Mouse (Mus musculus): ENCODE data around the gene Unc119b. TPM values are rescaled to one million over a fixed set of nuclear protein-coding genes. Genes with fewer than 3 reads are reported as not detected.

The Unc119b gene
- polyA plus RNA-seq, 1 experiment from 2014 or later, result 65.4 TPM

DNA sequence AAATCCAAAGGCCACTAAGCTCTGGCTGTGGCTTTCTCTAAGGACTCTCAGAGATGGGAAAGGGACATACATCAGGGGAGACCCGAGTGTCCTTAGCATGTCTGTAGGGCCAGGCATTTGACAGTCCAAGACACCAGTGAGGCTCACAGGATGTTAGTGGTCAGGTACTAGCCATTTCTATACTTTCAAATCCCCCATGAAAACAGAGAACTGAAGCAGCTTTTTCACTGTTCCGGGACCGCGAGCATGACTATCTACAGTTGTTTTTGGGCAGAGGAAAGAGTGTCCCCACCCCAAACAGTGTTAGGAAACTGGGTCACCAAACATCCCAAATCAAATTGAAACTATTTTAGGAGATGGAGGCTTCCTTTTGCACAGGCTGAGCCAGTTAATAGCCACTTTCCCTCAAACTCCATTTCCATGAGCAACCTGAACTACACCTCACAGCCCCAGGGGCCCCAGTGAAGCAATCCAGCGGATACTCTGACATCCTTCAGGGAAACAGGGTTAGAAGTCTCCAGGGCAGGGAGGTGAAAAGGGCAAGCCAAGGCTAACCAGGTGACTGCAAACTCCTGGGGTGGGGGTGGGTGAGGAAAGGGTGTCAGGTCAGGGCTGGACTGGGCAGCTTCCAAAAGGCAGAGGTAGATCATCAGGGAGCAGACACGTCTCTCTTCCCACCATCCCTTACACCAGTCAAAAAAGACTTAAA is 1.3 kb downstream of the Unc119b start:
- H3K9me3 ChIP-seq (ENCODE audit: control insufficient read depth, low read length), result no peaks in the 10 kb centered on the region
- H3K4me2 ChIP-seq (ENCODE audit: low read depth, severe bottlenecking), result peak overlapping the region; percentile 69
- 64% methylated on average over 6 of the region's 6 CpGs for WGBS
- DNase-seq (ENCODE audit: low spot score) (no peak), ATAC-seq (ENCODE audit: insufficient number of reproducible peaks, low FRiP score, low TSS enrichment, low read depth) (no peak)
- H3K27me3 ChIP-seq (ENCODE audit: control insufficient read depth, insufficient read depth, low read length), result no peaks in the 10 kb centered on the region
- H3K4me3 ChIP-seq (ENCODE audit: low read depth, low read length), result peak overlapping the region; percentile 79
- peak overlapping the region; percentile 80 for H3K9ac ChIP-seq (ENCODE audit: low read length)
- H3K36me3 ChIP-seq (ENCODE audit: control insufficient read depth, insufficient read depth, low read length), result peaks cover 6% of the 10 kb centered on the region; the same call in 1 of the 2 replicates
- H3K27ac ChIP-seq (replicated peaks; ENCODE audit: low read depth, low read length), result no peak overlapping the region
- peaks cover 8% of the 10 kb centered on the region; the same call in 1 of the 2 replicates for H3K4me1 ChIP-seq (ENCODE audit: control insufficient read depth, insufficient read depth, low read length)

DNA sequence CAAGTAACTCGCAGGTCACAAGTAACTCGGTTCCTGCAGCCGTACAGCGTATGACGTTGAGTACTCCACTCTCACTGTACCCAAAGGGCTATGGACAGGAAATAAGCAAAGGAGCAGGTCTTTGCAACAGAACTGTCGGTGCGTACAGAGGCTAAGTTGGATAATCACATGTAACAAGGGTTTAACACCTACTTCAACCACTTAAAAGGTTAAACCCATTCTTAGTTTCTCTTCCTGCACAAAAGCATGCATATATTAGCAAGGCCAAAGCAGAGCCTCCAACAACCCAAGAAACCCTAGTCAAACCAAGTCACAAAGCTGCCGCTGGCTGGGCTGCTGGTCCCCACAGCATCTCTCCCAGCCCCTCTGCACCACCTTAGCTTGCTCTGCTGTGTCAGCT is 2.3 kb downstream of the Unc119b start:
- Histone ChIP-seq H3K4me1 (ENCODE audit: control insufficient read depth, insufficient read depth, low read length) (peaks cover 8% of the 10 kb centered on the region; the same call in 1 of the 2 replicates), H3K9ac (ENCODE audit: low read length) (no peak overlapping the region), H3K4me2 (ENCODE audit: low read depth, severe bottlenecking) (no peak overlapping the region; the same call in 1 of the 2 replicates), H3K9me3 (ENCODE audit: control insufficient read depth, low read length) (no peaks in the 10 kb centered on the region), H3K27ac (replicated peaks; ENCODE audit: low read depth, low read length) (no peak overlapping the region), H3K36me3 (ENCODE audit: control insufficient read depth, insufficient read depth, low read length) (peaks cover 6% of the 10 kb centered on the region; the same call in 1 of the 2 replicates), H3K27me3 (ENCODE audit: control insufficient read depth, insufficient read depth, low read length) (no peaks in the 10 kb centered on the region), H3K4me3 (ENCODE audit: low read depth, low read length) (no peak overlapping the region)
- WGBS, result 90% methylated on average over 8 of the region's 8 CpGs
- DNase-seq (ENCODE audit: low spot score) (no peak), ATAC-seq (ENCODE audit: insufficient number of reproducible peaks, low FRiP score, low TSS enrichment, low read depth) (no peak)

DNA sequence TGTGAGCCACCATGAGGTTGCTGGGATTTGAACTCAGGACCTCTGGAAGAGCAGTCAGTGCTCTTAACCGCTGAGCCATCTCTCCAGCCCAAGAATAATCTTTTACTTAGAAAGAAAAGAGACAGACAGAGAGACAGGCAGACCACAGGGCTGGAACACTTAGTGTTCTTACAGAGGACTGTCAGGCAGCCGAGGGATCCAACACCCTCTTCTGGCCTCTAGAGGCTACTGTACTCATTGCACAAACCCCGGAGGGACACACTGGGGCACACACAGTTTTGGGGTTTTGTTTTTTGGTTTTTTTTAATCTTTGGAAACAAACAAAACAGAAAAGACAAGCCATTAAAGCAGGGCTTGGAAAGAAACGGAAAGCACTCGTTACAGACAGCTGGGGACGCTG is 5.4 kb downstream of the Unc119b start:
- Histone ChIP-seq H3K4me3 (ENCODE audit: low read depth, low read length) (no peak overlapping the region), H3K36me3 (ENCODE audit: control insufficient read depth, insufficient read depth, low read length) (peaks cover 13% of the 10 kb centered on the region), H3K27ac (replicated peaks; ENCODE audit: low read depth, low read length) (no peak overlapping the region), H3K27me3 (ENCODE audit: control insufficient read depth, insufficient read depth, low read length) (no peaks in the 10 kb centered on the region), H3K9me3 (ENCODE audit: control insufficient read depth, low read length) (no peaks in the 10 kb centered on the region), H3K4me2 (ENCODE audit: low read depth, severe bottlenecking) (no peak overlapping the region), H3K9ac (ENCODE audit: low read length) (no peak overlapping the region), H3K4me1 (ENCODE audit: control insufficient read depth, insufficient read depth, low read length) (peaks cover 10% of the 10 kb centered on the region; the same call in 1 of the 2 replicates)
- WGBS, result 91% methylated on average over 6 of the region's 6 CpGs
- ATAC-seq (ENCODE audit: insufficient number of reproducible peaks, low FRiP score, low TSS enrichment, low read depth) (no peak), DNase-seq (ENCODE audit: low spot score) (no peak)

DNA sequence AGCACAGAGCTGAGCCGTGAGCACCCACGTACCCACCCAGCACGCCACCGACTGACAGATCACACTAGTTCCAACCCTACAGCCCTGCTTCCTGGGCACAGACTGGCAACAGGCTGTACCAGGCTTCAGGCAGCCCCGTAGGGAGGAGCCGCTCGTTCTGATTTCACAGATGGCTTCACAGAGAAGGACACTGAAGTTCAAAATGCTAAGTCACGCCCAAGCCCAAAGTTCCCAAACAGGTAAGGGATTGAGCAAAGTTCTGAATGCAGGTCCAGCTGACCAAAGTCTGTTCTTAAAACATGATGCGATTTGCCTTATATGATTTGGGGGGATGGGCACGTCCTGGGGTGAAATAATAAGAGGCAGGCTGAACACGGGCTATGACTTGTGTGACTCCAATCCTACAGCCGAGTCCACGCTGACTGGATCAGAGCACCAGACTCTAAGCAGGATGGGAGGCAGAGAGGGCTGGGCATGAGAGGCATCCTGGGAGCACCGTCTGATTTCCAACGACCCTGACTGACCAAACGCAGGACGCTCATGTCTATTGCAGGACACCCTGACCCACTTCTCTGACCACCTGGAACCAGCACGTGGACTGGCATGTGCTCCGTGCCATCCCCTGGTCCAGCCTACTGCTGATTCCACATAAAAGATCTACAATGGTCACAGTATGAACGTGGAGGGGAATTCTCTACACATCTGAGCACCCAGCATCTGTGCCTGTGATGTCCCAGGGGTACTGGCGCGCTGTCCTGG is 7.2 kb downstream of the Unc119b start:
- WGBS, result 94% methylated on average over 22 of the region's 22 CpGs
- H3K36me3 ChIP-seq (ENCODE audit: control insufficient read depth, insufficient read depth, low read length), result peaks cover 18% of the 10 kb centered on the region
- DNase-seq (ENCODE audit: low spot score), result no peak
- no peak overlapping the region for H3K4me2 ChIP-seq (ENCODE audit: low read depth, severe bottlenecking)
- H3K9ac ChIP-seq (ENCODE audit: low read length), result no peak overlapping the region
- H3K27me3 ChIP-seq (ENCODE audit: control insufficient read depth, insufficient read depth, low read length), result no peaks in the 10 kb centered on the region
- no peak overlapping the region for H3K4me3 ChIP-seq (ENCODE audit: low read depth, low read length)
- no peaks in the 10 kb centered on the region for H3K9me3 ChIP-seq (ENCODE audit: control insufficient read depth, low read length)
- H3K4me1 ChIP-seq (ENCODE audit: control insufficient read depth, insufficient read depth, low read length), result 0 out of 2 replicates have a peak, but pooled peaks cover 2% of the 10 kb centered on the region
- no peak for ATAC-seq (ENCODE audit: insufficient number of reproducible peaks, low FRiP score, low TSS enrichment, low read depth)
- no peak overlapping the region for H3K27ac ChIP-seq (replicated peaks; ENCODE audit: low read depth, low read length)

DNA sequence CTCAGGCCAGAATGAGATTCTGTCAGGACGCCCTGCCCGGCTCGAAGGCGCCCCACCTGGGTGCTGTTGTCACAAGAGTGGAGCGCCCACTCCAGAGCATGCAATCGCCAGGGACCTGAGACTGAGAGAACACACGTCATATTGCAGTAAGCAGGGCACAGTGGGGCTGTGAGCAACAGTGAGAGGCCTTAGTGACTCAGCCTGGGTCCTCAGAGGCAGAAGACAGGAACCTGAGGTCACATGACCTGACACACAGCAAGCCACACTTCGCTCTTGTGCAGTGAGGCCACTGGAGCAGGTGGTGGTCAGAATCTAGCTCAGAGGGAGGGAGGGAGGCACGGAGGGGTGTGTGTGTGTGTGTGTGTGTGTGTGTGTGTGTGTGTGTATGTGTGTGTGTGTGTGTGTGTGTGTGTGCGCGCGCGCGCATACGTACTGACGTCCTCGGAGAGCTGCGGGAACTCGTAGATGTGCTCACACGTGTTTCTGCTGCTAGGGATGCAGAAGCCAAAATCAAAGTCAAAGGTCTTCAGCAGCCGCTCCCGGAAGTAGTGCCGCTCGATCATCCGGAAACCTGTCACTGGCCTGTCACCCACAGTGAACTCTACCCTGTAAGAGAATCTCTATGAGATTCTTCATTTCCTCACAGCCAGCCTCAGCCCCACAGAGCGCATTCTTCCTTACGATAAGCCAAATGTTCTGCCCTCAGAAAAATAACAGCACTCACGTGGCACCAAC is 8.0 kb downstream of the Unc119b start:
- 92% methylated on average over 28 of the region's 28 CpGs for WGBS
- Histone ChIP-seq H3K4me2 (ENCODE audit: low read depth, severe bottlenecking) (no peak overlapping the region), H3K4me3 (ENCODE audit: low read depth, low read length) (no peak overlapping the region), H3K9ac (ENCODE audit: low read length) (no peak overlapping the region), H3K27ac (replicated peaks; ENCODE audit: low read depth, low read length) (no peak overlapping the region), H3K9me3 (ENCODE audit: control insufficient read depth, low read length) (no peaks in the 10 kb centered on the region), H3K27me3 (ENCODE audit: control insufficient read depth, insufficient read depth, low read length) (no peaks in the 10 kb centered on the region), H3K4me1 (ENCODE audit: control insufficient read depth, insufficient read depth, low read length) (0 out of 2 replicates have a peak, but pooled peaks cover 2% of the 10 kb centered on the region), H3K36me3 (ENCODE audit: control insufficient read depth, insufficient read depth, low read length) (peaks cover 18% of the 10 kb centered on the region)
- DNase-seq (ENCODE audit: low spot score) (no peak), ATAC-seq (ENCODE audit: insufficient number of reproducible peaks, low FRiP score, low TSS enrichment, low read depth) (no peak)

DNA sequence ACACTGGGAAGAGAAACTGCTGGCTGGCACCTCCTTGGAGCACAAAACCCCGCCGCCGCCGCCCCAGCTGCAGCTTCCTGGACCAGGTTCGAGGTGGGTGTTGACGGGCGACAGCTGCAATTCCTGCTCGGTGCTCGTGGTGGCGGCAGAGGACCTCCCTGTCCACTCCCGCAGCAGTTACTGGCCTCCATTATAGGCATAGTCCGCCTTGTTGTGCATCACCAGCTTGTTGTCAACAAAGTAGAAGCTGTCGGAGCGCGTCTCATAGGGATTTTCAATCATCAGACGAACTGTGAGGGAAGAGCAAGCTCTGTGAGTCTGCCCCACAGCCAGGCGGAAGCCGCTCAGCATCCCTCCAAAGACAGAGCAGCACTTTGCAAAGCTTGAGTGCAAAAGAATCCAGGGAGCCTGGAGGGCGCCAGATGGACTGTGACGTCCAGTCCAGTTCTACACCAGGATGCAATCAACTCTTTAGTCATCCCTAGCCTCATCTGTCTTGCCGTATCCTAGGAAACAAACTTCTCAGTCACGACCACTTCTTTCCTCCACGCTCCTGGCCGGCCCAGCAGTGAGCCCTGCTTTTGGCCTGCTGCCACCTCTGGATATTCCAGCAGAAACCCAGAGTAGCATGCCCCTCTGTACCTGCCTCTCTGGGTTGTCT is 9.4 kb downstream of the Unc119b start:
- H3K36me3 ChIP-seq (ENCODE audit: control insufficient read depth, insufficient read depth, low read length), result peaks cover 17% of the 10 kb centered on the region
- no peak overlapping the region for H3K4me3 ChIP-seq (ENCODE audit: low read depth, low read length)
- peak; percentile 86 for DNase-seq (ENCODE audit: low spot score)
- H3K9ac ChIP-seq (ENCODE audit: low read length), result no peak overlapping the region
- 0 out of 2 replicates have a peak, but pooled peaks have one; percentile 31 for ATAC-seq (ENCODE audit: insufficient number of reproducible peaks, low FRiP score, low TSS enrichment, low read depth)
- WGBS, result 36% methylated on average over 24 of the region's 24 CpGs
- 0 out of 2 replicates have a peak, but pooled peaks cover 2% of the 10 kb centered on the region for H3K4me1 ChIP-seq (ENCODE audit: control insufficient read depth, insufficient read depth, low read length)
- no peaks in the 10 kb centered on the region for H3K9me3 ChIP-seq (ENCODE audit: control insufficient read depth, low read length)
- H3K4me2 ChIP-seq (ENCODE audit: low read depth, severe bottlenecking), result no peak overlapping the region
- no peak overlapping the region for H3K27ac ChIP-seq (replicated peaks; ENCODE audit: low read depth, low read length)
- H3K27me3 ChIP-seq (ENCODE audit: control insufficient read depth, insufficient read depth, low read length), result no peaks in the 10 kb centered on the region

DNA sequence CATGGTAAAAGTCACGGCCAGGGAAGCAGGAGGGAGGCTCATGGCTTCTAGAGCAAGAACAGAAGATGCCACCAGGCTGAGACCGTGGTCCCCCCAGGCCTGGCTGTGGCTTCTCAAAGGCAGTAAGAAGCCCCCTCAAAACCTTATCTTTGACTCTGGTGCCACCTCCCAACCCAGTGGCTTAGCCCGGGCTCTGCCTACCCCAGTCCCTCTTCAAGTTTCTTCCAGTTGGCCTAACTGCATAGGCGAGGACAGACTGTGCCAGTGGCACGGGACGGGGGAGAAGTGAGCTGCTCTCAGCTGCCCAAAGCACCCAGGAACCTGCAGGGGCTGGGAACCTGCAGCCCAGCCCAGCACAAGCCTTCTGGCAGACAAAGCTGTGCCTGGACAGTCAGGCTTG is 10.1 kb downstream of the Unc119b start:
- DNase-seq (ENCODE audit: low spot score) (no peak), ATAC-seq (ENCODE audit: insufficient number of reproducible peaks, low FRiP score, low TSS enrichment, low read depth) (no peak)
- H3K4me3 ChIP-seq (ENCODE audit: low read depth, low read length), result 0 out of 2 replicates have a peak overlapping the region, but pooled peaks have one; percentile 1
- 97% methylated on average over 6 of the region's 6 CpGs for WGBS
- H3K9ac ChIP-seq (ENCODE audit: low read length), result no peak overlapping the region
- H3K27ac ChIP-seq (replicated peaks; ENCODE audit: low read depth, low read length), result no peak overlapping the region
- H3K4me1 ChIP-seq (ENCODE audit: control insufficient read depth, insufficient read depth, low read length), result 0 out of 2 replicates have a peak, but pooled peaks cover 2% of the 10 kb centered on the region
- H3K27me3 ChIP-seq (ENCODE audit: control insufficient read depth, insufficient read depth, low read length), result no peaks in the 10 kb centered on the region
- peaks cover 12% of the 10 kb centered on the region for H3K36me3 ChIP-seq (ENCODE audit: control insufficient read depth, insufficient read depth, low read length)
- H3K4me2 ChIP-seq (ENCODE audit: low read depth, severe bottlenecking), result no peak overlapping the region
- no peaks in the 10 kb centered on the region for H3K9me3 ChIP-seq (ENCODE audit: control insufficient read depth, low read length)
